Mouse (Mus musculus) heart, embryonic 14.5 days (tissue): ENCODE data around the gene Cstf3. TPM values are rescaled to one million over a fixed set of nuclear protein-coding genes. Genes with fewer than 3 reads are reported as not detected.

Experiments used
- ATAC-seq: fragments of 200-750 bp; cut with Nextera tagmentation; 2 replicates; pipeline ENCODE4 v1.8.0; 2017; ENCODE audit warnings: low read depth, moderate TSS enrichment; ENCODE audit not compliant: insufficient number of reproducible peaks, insufficient read depth, low FRiP score
- H3K27ac ChIP-seq, 2 experiments: fragments of 200-500 bp in 1 of 2; fragments of 300-500 bp in 1 of 2; sonication (generic) in 1 of 2; replicated peaks in 1 of 2; 2 replicates each; pipeline ENCODE4 v1.5.1; 2012 to 2014; ENCODE audit warnings: low read depth in 2 of 2, low read length in 2 of 2, control low read depth in 1 of 2, mild to moderate bottlenecking in 1 of 2, mixed read lengths in 1 of 2; ENCODE audit not compliant: control insufficient read depth in 1 of 2, insufficient read depth in 1 of 2
- H3K27me3 ChIP-seq: fragments of 300-500 bp; sonication (generic); 2 replicates; pipeline ENCODE4 v1.6.1; 2014; ENCODE audit warnings: mild to moderate bottlenecking, low read length, control low read depth; ENCODE audit not compliant: control insufficient read depth, insufficient read depth
- H3K36me3 ChIP-seq: fragments of 300-500 bp; sonication (generic); 2 replicates; pipeline ENCODE4 v1.6.1; 2014; ENCODE audit warnings: mild to moderate bottlenecking, control low read depth, low read length, mixed read lengths; ENCODE audit not compliant: control insufficient read depth, insufficient read depth
- H3K4me1 ChIP-seq, 2 experiments: fragments of 200-500 bp in 1 of 2; fragments of 300-500 bp in 1 of 2; sonication (generic) in 1 of 2; 2 replicates each; pipeline ENCODE4 v1.6.1; 2012 to 2014; ENCODE audit warnings: low read length in 2 of 2, control low read depth in 1 of 2, mixed read lengths in 1 of 2; ENCODE audit not compliant: control insufficient read depth in 2 of 2, insufficient read depth in 2 of 2
- H3K4me2 ChIP-seq: fragments of 300-500 bp; sonication (generic); 2 replicates; pipeline ENCODE4 v1.6.1; 2014; ENCODE audit warnings: mild to moderate bottlenecking, low read length
- H3K4me3 ChIP-seq, 2 experiments: fragments of 200-500 bp in 1 of 2; fragments of 300-500 bp in 1 of 2; sonication (generic) in 1 of 2; 2 replicates each; pipeline ENCODE4 v1.5.1; 2012 to 2014; ENCODE audit warnings: low read length in 2 of 2, mild to moderate bottlenecking in 2 of 2, control low read depth in 1 of 2, low read depth in 1 of 2, moderate library complexity in 1 of 2; ENCODE audit not compliant: control insufficient read depth in 1 of 2, insufficient read depth in 1 of 2
- H3K9ac ChIP-seq: fragments of 300-500 bp; sonication (generic); 2 replicates; pipeline ENCODE4 v1.6.1; 2014; ENCODE audit warnings: mild to moderate bottlenecking, low read length
- H3K9me3 ChIP-seq: fragments of 300-500 bp; sonication (generic); 2 replicates; pipeline ENCODE4 v1.6.1; 2016; ENCODE audit warnings: low read length, control low read depth; ENCODE audit not compliant: control insufficient read depth
- WGBS: fragments of 180-500 bp; shearing (Covaris S2); extraction: QIAGEN DNeasy Blood & Tissue Kit; methylation state at CpG from one replicate; pipeline ENCODE4 v1.1.7; 2014; 5-methylcytosine and 5-hydroxymethylcytosine counted together
- polyA plus RNA-seq: library from polyadenylated mRNA; unstranded; fragments of >200 nt; fragmentation: Nextera tagmentation; extraction: Ambion mirVana; gene quantifications from 2 replicates; pipeline ENCODE4 v1.2.1, GENCODE M21; 2014

The Cstf3 gene
- polyA plus RNA-seq, 1 experiment from 2014 or later, result 53.7 TPM

GRCm38 (mm10) chr2:104583032-104583431 lies 7.3 kb upstream of the Cstf3 start:
- ATAC-seq, result no peak
- no peak overlapping the region for H3K9ac ChIP-seq

GRCm38 (mm10) chr2:104584226-104584625 lies 6.1 kb upstream of the Cstf3 start:
- 81% methylated on average over 7 of the region's 7 CpGs for WGBS
- H3K4me3 ChIP-seq, result no peak overlapping the region
- H3K9ac ChIP-seq, result no peak overlapping the region
- no peaks in the 10 kb centered on the region for H3K36me3 ChIP-seq
- peaks cover 2 to 16% of the 10 kb centered on the region in 2 experiments for H3K4me1 ChIP-seq
- no peaks in the 10 kb centered on the region for H3K27me3 ChIP-seq
- no peaks in the 10 kb centered on the region for H3K9me3 ChIP-seq
- H3K27ac ChIP-seq, result no peak overlapping the region
- ATAC-seq, result no peak
- no peak overlapping the region for H3K4me2 ChIP-seq

More at GRCm38 (mm10) chr2:104583032-104583431, 7.3 kb upstream of the Cstf3 start:
- H3K4me2 ChIP-seq, result no peak overlapping the region
- peaks cover 2 to 13% of the 10 kb centered on the region in 2 experiments for H3K4me1 ChIP-seq
- no peaks in the 10 kb centered on the region for H3K27me3 ChIP-seq
- H3K36me3 ChIP-seq, result no peaks in the 10 kb centered on the region
- H3K27ac ChIP-seq, result no peak overlapping the region
- H3K4me3 ChIP-seq, result no peak overlapping the region
- no peaks in the 10 kb centered on the region for H3K9me3 ChIP-seq
- WGBS, result 82% methylated on average over 6 of the region's 6 CpGs

- Histone ChIP-seq H3K4me3 (no peak overlapping the region), H3K9ac (no peak overlapping the region)
These were observed 4.7 kb upstream of the Cstf3 start for GRCm38 (mm10) chr2:104585645-104586044.

GRCm38 (mm10) chr2:104588552-104588951 lies 1.8 kb upstream of the Cstf3 start:
- no peak overlapping the region for H3K4me3 ChIP-seq
- no peak overlapping the region for H3K9ac ChIP-seq
- H3K4me2 ChIP-seq, result no peak overlapping the region
- H3K4me1 ChIP-seq, result peaks cover 0 to 24% of the 10 kb centered on the region in 2 experiments; a peak in 3 of 4 replicates
- H3K36me3 ChIP-seq, result no peaks in the 10 kb centered on the region
- no peak for ATAC-seq
- H3K27me3 ChIP-seq, result no peaks in the 10 kb centered on the region
- no peaks in the 10 kb centered on the region for H3K9me3 ChIP-seq
- no peak overlapping the region for H3K27ac ChIP-seq
- WGBS, result 93% methylated on average over 5 of the region's 5 CpGs

More at GRCm38 (mm10) chr2:104585645-104586044, 4.7 kb upstream of the Cstf3 start:
- WGBS, result 24% methylated on average over 2 of the region's 2 CpGs
- Histone ChIP-seq H3K27ac (no peak overlapping the region), H3K4me2 (no peak overlapping the region), H3K9me3 (no peaks in the 10 kb centered on the region), H3K4me1 (peaks cover 2 to 20% of the 10 kb centered on the region in 2 experiments), H3K36me3 (no peaks in the 10 kb centered on the region), H3K27me3 (no peaks in the 10 kb centered on the region)
- ATAC-seq, result no peak

- H3K27ac ChIP-seq, result peak overlapping the region; percentile 88 to 92
- H3K4me2 ChIP-seq, result peak overlapping the region; percentile 80
- peak overlapping the region; percentile 99 for H3K9ac ChIP-seq
- peaks cover 0 to 20% of the 10 kb centered on the region in 2 experiments; a peak in 3 of 4 replicates for H3K4me1 ChIP-seq
- H3K9me3 ChIP-seq, result no peaks in the 10 kb centered on the region
- no peaks in the 10 kb centered on the region for H3K27me3 ChIP-seq
- ATAC-seq, result no peak; the same call in 1 of the 2 replicates
- 0% methylated on average over 19 of the region's 19 CpGs for WGBS
- H3K36me3 ChIP-seq, result no peaks in the 10 kb centered on the region
- H3K4me3 ChIP-seq, result peak overlapping the region; percentile 94 to 95
These were observed 450 bp downstream of the Cstf3 start for GRCm38 (mm10) chr2:104590829-104591117.

GRCm38 (mm10) chr2:104591141-104591540 lies 818 bp downstream of the Cstf3 start:
- Histone ChIP-seq H3K9ac (peak overlapping the region; percentile 99), H3K27ac (peak overlapping the region; percentile 88 to 92), H3K36me3 (no peaks in the 10 kb centered on the region), H3K9me3 (no peaks in the 10 kb centered on the region), H3K4me3 (peak overlapping the region; percentile 94 to 95), H3K4me2 (peak overlapping the region; percentile 80), H3K4me1 (peaks cover 0 to 20% of the 10 kb centered on the region in 2 experiments; a peak in 3 of 4 replicates), H3K27me3 (no peaks in the 10 kb centered on the region)
- no peak for ATAC-seq
- under 1% methylated on average over 6 of the region's 6 CpGs for WGBS

- H3K4me3 ChIP-seq, result no peak overlapping the region
- H3K27me3 ChIP-seq, result no peaks in the 10 kb centered on the region
- 65% methylated on average over 1 of the region's 1 CpGs for WGBS
- no peak overlapping the region for H3K4me2 ChIP-seq
- no peaks in the 10 kb centered on the region for H3K9me3 ChIP-seq
- peaks cover 0 to 13% of the 10 kb centered on the region in 2 experiments; a peak in 3 of 4 replicates for H3K4me1 ChIP-seq
- H3K27ac ChIP-seq, result no peak overlapping the region
- H3K36me3 ChIP-seq, result 0 out of 2 replicates have a peak, but pooled peaks cover under 1% of the 10 kb centered on the region
- no peak overlapping the region for H3K9ac ChIP-seq
- no peak for ATAC-seq
These were observed 4.7 kb downstream of the Cstf3 start for GRCm38 (mm10) chr2:104595063-104595462.

GRCm38 (mm10) chr2:104603431-104603830 lies 13.1 kb downstream of the Cstf3 start:
- Histone ChIP-seq H3K4me1 (peaks cover 0 to 8% of the 10 kb centered on the region in 2 experiments; a peak in 2 of 4 replicates), H3K36me3 (peaks cover 6% of the 10 kb centered on the region; the same call in 1 of the 2 replicates), H3K27ac (no peak overlapping the region), H3K4me3 (no peak overlapping the region), H3K4me2 (no peak overlapping the region), H3K27me3 (no peaks in the 10 kb centered on the region), H3K9ac (no peak overlapping the region), H3K9me3 (no peaks in the 10 kb centered on the region)
- 66% methylated on average over 1 of the region's 1 CpGs for whole genome bisulfite sequencing
- ATAC-seq, result no peak
